Mouse (Mus musculus) limb, embryonic 11.5 days (tissue): Measurements from ENCODE around the gene Rpia. TPM values are rescaled to one million over a fixed set of nuclear protein-coding genes. Genes with fewer than 3 reads are reported as not detected.

ENCODE experiments used
- ATAC-seq: fragments of 200-750 bp; cut with Nextera tagmentation; 2 replicates; pipeline ENCODE4 v1.8.0; 2017; ENCODE audit warnings: low read depth; ENCODE audit not compliant: insufficient number of reproducible peaks, low FRiP score, low TSS enrichment
- DNase-seq: peaks from one replicate; pipeline ENCODE4 v3.0.0-alpha.2; 2015; ENCODE audit warnings: low spot score
- H3K27ac ChIP-seq: fragments of 300-500 bp; sonication (generic); replicated peaks from 2 replicates; pipeline ENCODE4 v1.5.1; 2014; ENCODE audit warnings: low read depth, mild to moderate bottlenecking, low read length
- H3K27me3 ChIP-seq: fragments of 300-500 bp; sonication (generic); 2 replicates; pipeline ENCODE4 v1.6.1; 2014; ENCODE audit warnings: mild to moderate bottlenecking, low read length, mixed read lengths; ENCODE audit not compliant: control insufficient read depth, insufficient read depth
- H3K36me3 ChIP-seq: fragments of 300-500 bp; sonication (generic); 2 replicates; pipeline ENCODE4 v1.6.1; 2014; ENCODE audit warnings: mild to moderate bottlenecking, low read length, moderate library complexity, mixed read lengths; ENCODE audit not compliant: control insufficient read depth, insufficient read depth
- H3K4me1 ChIP-seq: fragments of 300-500 bp; sonication (generic); 2 replicates; pipeline ENCODE4 v1.6.1; 2014; ENCODE audit warnings: low read length, mixed read lengths; ENCODE audit not compliant: control insufficient read depth, insufficient read depth
- H3K4me2 ChIP-seq: fragments of 300-500 bp; sonication (generic); 2 replicates; pipeline ENCODE4 v1.6.1; 2014; ENCODE audit warnings: low read depth, mild to moderate bottlenecking, moderate library complexity; ENCODE audit not compliant: severe bottlenecking
- H3K4me3 ChIP-seq: fragments of 300-500 bp; sonication (generic); 2 replicates; pipeline ENCODE4 v1.5.1; 2014; ENCODE audit warnings: low read depth, low read length
- H3K9ac ChIP-seq: fragments of 300-500 bp; sonication (generic); 2 replicates; pipeline ENCODE4 v1.6.1; 2014; ENCODE audit warnings: mild to moderate bottlenecking, low read length
- H3K9me3 ChIP-seq: fragments of 300-500 bp; sonication (generic); 2 replicates; pipeline ENCODE4 v1.6.1; 2016; ENCODE audit warnings: low read length; ENCODE audit not compliant: control insufficient read depth
- WGBS: fragments of 180-500 bp; shearing (Covaris S2); extraction: QIAGEN DNeasy Blood & Tissue Kit; methylation state at CpG from one replicate; pipeline ENCODE4 v1.1.7; 2014; 5-methylcytosine and 5-hydroxymethylcytosine counted together
- polyA plus RNA-seq: library from polyadenylated mRNA; unstranded; fragments of >200 nt; fragmentation: Nextera tagmentation; extraction: Ambion mirVana; gene quantifications from 2 replicates; pipeline ENCODE4 v1.2.1, GENCODE M21; 2014

Gene Rpia
- polyA plus RNA-seq, 1 experiment from 2014 or later, result 2.0 TPM

GRCm38 (mm10) chr6:70811557-70812525 lies 19.8 kb upstream of the Rpia start:
- H3K4me3 ChIP-seq, result no peak overlapping the region
- no peaks in the 10 kb centered on the region for H3K27me3 ChIP-seq
- ATAC-seq (no peak), DNase-seq (peak; percentile 82)
- H3K36me3 ChIP-seq, result no peaks in the 10 kb centered on the region
- H3K4me2 ChIP-seq, result no peak overlapping the region
- no peaks in the 10 kb centered on the region for H3K9me3 ChIP-seq
- H3K4me1 ChIP-seq, result no peaks in the 10 kb centered on the region
- no peak overlapping the region for H3K9ac ChIP-seq
- 19% methylated on average over 6 of the region's 6 CpGs for WGBS
- no peak overlapping the region for H3K27ac ChIP-seq

DNA sequence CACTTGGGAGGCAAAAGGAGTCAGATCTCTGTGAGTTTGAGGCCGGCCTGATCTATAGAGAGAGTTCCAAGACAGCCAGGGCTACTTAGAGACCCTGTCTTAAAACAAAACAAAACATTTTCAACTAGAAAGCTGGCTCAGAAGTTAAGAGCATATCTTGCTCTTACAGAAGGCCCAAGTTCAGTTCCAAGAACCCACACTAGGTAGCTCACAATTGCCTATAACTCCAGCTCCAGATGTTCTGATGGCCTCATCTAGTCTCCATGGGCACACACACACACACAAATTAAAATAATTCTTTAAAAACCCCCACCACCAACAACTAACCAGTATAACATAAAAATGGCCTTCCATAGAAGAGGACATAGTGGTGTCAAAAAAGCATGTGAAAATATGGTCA lies 18.5 kb upstream of the Rpia start:
- Histone ChIP-seq H3K36me3 (no peaks in the 10 kb centered on the region), H3K9ac (no peak overlapping the region), H3K27me3 (no peaks in the 10 kb centered on the region), H3K4me2 (no peak overlapping the region), H3K27ac (no peak overlapping the region), H3K9me3 (no peaks in the 10 kb centered on the region), H3K4me1 (no peaks in the 10 kb centered on the region), H3K4me3 (no peak overlapping the region)
- DNase-seq (no peak), ATAC-seq (no peak)
- WGBS, result 73% methylated on average over 1 of the region's 1 CpGs

DNA sequence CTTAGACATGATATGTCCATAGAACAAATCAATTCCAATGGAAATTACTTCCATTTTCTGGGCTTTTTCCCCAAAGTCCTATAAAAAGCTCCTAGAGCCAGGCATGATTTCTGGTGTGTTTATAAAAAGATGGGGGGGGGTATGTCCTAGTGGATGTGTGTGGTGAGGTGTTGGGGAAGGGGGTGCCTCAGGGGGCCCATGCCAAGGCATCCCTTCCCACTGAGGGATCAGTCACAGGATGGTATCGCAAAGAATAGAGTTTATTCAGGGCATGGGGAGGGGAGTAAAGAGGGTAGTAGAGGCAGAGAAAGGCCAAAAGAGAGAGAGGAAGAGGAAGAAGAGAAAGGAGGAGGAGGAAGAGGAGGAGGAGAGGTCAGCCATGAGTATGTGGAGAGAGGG lies 14.5 kb upstream of the Rpia start:
- Histone ChIP-seq H3K9ac (no peak overlapping the region), H3K27me3 (no peaks in the 10 kb centered on the region), H3K9me3 (no peaks in the 10 kb centered on the region), H3K4me1 (no peaks in the 10 kb centered on the region), H3K36me3 (no peaks in the 10 kb centered on the region), H3K4me3 (no peak overlapping the region), H3K27ac (no peak overlapping the region), H3K4me2 (no peak overlapping the region)
- WGBS, result 82% methylated on average over 1 of the region's 1 CpGs
- ATAC-seq (peak; percentile 18; the same call in 1 of the 2 replicates), DNase-seq (no peak)

DNA sequence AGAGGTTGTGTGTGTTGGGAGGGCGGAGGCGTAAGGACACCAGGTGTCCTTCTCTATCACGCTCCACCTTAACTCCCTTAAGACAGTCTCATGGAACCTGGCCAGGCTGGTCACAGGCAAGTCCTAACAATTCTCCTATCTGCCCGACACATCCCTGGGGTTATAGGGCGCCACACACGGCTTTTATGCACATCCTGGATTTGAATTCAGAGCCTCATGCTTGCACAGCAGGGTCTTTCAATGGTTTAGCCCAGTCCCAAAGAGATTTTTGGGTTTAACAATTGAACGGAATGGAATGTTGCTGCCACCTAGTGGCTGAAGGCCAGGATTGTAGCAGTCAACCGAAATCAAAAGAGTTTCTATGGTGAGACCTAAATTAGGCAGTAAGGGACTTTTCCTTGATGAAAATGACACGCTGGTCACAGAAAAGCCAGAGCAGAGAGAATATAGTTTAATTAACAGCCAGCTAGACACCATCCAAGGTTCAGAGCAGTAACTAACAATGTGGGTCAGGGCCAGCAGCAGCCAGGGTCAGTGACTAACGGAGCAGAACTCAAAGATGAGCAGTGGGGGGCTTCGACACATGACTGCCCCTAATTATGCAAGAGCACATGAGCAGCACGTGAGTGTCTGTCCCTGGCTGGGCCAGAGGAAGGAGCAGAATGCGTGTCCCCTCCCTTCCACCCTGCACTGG lies 13.9 kb upstream of the Rpia start:
- ATAC-seq, result peak; percentile 67
- Histone ChIP-seq H3K9me3 (no peaks in the 10 kb centered on the region), H3K4me2 (no peak overlapping the region), H3K4me3 (no peak overlapping the region), H3K4me1 (no peaks in the 10 kb centered on the region), H3K9ac (no peak overlapping the region), H3K36me3 (no peaks in the 10 kb centered on the region), H3K27me3 (no peaks in the 10 kb centered on the region), H3K27ac (no peak overlapping the region)
- peak; percentile 81 for DNase-seq
- 19% methylated on average over 13 of the region's 13 CpGs for WGBS

- ATAC-seq, result 0 out of 2 replicates have a peak, but pooled peaks have one; percentile 32
- Histone ChIP-seq H3K9ac (no peak overlapping the region), H3K27me3 (no peaks in the 10 kb centered on the region), H3K9me3 (no peaks in the 10 kb centered on the region), H3K4me1 (no peaks in the 10 kb centered on the region), H3K27ac (no peak overlapping the region), H3K4me2 (no peak overlapping the region), H3K36me3 (no peaks in the 10 kb centered on the region), H3K4me3 (no peak overlapping the region)
- DNase-seq, result peak; percentile 77
- WGBS, result 18% methylated on average over 7 of the region's 7 CpGs
Observed at GRCm38 (mm10) chr6:70805267-70805666, 13.2 kb upstream of the Rpia start.

GRCm38 (mm10) chr6:70804632-70805031 lies 12.6 kb upstream of the Rpia start:
- H3K36me3 ChIP-seq, result no peaks in the 10 kb centered on the region
- ATAC-seq (no peak), DNase-seq (peak; percentile 68)
- H3K4me1 ChIP-seq, result no peaks in the 10 kb centered on the region
- H3K9ac ChIP-seq, result no peak overlapping the region
- no peak overlapping the region for H3K27ac ChIP-seq
- WGBS, result 24% methylated on average over 3 of the region's 3 CpGs
- H3K9me3 ChIP-seq, result no peaks in the 10 kb centered on the region
- H3K4me3 ChIP-seq, result no peak overlapping the region
- H3K4me2 ChIP-seq, result no peak overlapping the region
- no peaks in the 10 kb centered on the region for H3K27me3 ChIP-seq

DNA sequence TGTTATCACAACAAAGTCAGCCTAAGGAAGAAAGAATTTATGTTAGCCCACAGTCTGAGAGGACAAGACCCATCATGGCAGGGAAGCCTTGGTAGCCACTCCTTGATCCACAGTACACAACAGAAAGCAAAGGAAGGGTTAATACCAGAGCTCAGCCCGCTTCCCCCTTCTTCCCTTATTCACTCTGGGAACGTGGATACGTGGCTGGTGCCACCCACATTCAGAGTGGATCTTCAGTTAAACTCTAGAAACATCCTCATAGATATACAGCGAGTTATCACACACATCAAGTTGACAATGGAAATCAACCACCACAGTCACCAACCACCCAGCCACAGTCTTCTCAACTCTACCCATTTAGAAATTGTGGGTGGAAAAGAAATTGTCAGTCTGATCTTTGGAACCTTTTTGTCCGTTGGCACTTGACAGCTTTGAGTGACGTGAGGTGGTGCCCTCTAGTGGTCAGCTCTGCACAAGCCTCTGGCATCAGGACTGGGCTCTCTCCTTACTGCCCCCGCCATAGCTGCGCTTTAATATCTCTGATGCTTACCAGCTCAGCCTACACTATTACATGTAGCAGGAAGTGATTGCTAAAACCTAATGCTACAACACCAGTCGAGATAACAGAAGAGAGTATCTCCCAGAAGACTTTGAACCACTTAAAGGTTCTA lies 5.7 kb upstream of the Rpia start:
- peak; percentile 77 for DNase-seq
- H3K4me1 ChIP-seq, result no peaks in the 10 kb centered on the region
- H3K27ac ChIP-seq, result no peak overlapping the region
- no peaks in the 10 kb centered on the region for H3K36me3 ChIP-seq
- no peak overlapping the region for H3K4me2 ChIP-seq
- no peaks in the 10 kb centered on the region for H3K27me3 ChIP-seq
- ATAC-seq, result no peak
- no peak overlapping the region for H3K9ac ChIP-seq
- no peak overlapping the region for H3K4me3 ChIP-seq
- 29% methylated on average over 9 of the region's 9 CpGs for WGBS
- no peaks in the 10 kb centered on the region for H3K9me3 ChIP-seq

DNA sequence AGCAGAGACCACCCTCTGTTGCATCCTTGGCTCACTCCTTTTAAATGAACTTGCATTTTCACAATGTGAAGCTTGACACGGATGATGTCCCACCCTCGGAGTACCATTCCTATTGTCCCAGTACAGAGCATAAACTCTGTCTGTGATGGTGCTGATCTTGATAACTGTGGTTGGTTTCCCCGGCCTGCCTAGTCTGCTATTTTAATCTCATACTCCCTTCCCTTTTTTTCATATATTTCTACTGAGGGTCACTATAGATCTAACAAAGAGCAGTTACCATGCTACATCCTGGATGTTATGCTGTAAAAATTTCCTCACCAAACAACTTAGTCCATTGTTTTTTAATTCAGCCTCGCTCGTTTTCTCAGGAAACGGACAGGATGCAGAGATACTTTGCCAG lies 4.9 kb upstream of the Rpia start:
- no peak overlapping the region for H3K27ac ChIP-seq
- DNase-seq (no peak), ATAC-seq (no peak)
- 86% methylated on average over 6 of the region's 6 CpGs for WGBS
- H3K4me3 ChIP-seq, result no peak overlapping the region
- H3K4me2 ChIP-seq, result no peak overlapping the region
- no peak overlapping the region for H3K9ac ChIP-seq
- no peaks in the 10 kb centered on the region for H3K4me1 ChIP-seq
- no peaks in the 10 kb centered on the region for H3K27me3 ChIP-seq
- no peaks in the 10 kb centered on the region for H3K9me3 ChIP-seq
- no peaks in the 10 kb centered on the region for H3K36me3 ChIP-seq
